Mouse (Mus musculus): Measurements from ENCODE around the gene Vmn1r170.
"Not testable (repeated sequence)": the region's sequence is repeated elsewhere in the genome, so short reads cannot be mapped to it uniquely, and the experiment has no call there.

Vmn1r170 gene

DNA sequence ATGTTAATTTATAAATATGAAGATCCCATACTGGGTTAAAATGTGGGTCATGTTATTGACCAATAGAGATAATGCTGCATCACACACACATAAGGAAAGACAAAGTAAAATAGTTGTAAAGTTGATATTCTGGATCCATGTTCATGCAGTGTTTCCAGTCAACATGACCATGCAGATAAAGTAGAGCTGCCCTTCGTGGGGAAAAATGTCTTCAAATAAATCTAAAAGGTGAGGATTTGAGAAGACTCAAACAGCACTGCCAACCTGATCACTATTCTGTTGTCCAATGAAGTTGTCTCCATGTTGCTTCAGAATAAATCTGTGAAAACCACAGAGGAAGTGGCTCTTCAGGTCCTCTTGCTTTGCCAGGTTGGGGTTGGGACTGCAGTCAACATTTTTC is at the start of gene Vmn1r170:
Gene Vmn1r170 (plus strand): TSS at position 301 of the 400 bp plus-strand sequence.
- in situ Hi-C loops (cut with MboI, MseI) = not testable (repeated sequence)

GRCm38 (mm10) chr7:23575226-23575625 is 30.7 kb upstream of the Vmn1r170 start, which contains the start of gene Vmn1r169:
Gene Vmn1r169, plus strand, starts transcription at chr7:23575526.
- in situ Hi-C loops (cut with MboI, MseI) = loop anchor here (5.0 kb wide), 1 partner anchor 262 kb away; the partner anchor contains the start of gene Vmn1r176

GRCm38 (mm10) chr7:23630422-23630821 is 24.4 kb downstream of the Vmn1r170 start, which contains the start of gene Vmn1r171:
Gene Vmn1r171, plus strand, starts transcription at chr7:23630722.
- in situ Hi-C loops (cut with MboI, MseI) = no loop called here

Data from T-helper 1 cell (primary cell).